Mouse (Mus musculus): ENCODE measurements at regions not wholly inside any gene's neighbourhood (a gene's known extent, or its start where the extent isn't known, plus 50 kb on each side); places are given as distances from the start of the nearest gene placed in this dataset.

DNA sequence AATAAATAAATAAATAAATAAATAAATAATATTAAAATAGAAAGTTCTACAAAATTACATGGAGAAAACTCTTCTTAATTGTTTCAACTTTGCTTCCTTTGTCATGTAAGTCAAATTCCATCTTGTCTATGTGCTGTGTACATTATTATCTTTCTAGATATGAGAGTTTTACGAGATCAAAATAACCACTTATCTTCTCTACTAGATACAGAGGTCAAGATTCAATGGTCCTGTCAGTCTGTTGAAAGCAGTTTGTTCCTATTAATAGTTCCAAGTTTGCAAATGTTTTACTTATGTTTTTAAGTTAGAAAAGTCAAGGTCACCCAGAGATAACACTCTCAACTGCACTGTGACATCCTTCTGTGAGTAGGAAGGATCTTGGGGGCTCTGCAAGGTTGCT, 650.1 kb upstream of the Cited2 start:
- no peak overlapping the region for H3K27ac ChIP-seq
- no peaks in the 10 kb centered on the region for H3K36me3 ChIP-seq
- H3K4me3 ChIP-seq (replicated peaks) = no peak overlapping the region
- no peak for ATAC-seq
- H3K9me3 ChIP-seq = no peaks in the 10 kb centered on the region
- H3K4me2 ChIP-seq (replicated peaks) = no peak overlapping the region
- WGBS = 98% methylated on average over 1 of the region's 1 CpGs
- H3K27me3 ChIP-seq = no peaks in the 10 kb centered on the region
- H3K9ac ChIP-seq (replicated peaks) = no peak overlapping the region
- H3K4me1 ChIP-seq (replicated peaks) = peaks cover 16% of the 10 kb centered on the region

DNA sequence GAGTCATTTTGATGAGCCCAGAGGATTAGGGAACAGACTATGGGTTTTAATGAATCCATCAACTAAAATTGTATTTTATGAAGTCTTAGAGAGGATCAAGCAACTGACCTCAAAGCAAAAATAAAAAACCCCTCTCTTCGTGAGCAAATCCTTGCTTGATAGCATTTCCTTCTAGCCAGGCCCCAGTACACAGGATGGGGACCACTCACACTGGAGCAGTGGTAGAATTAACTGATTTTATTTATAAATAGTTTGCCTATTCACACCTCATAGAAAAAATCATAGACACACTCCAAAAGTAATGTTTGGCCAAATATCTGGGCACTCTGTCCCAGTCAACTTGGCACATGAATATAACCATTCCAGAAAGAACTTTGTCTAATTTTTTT, 649.0 kb upstream of the Cited2 start:
- no peak overlapping the region for H3K27ac ChIP-seq
- no peaks in the 10 kb centered on the region for H3K9me3 ChIP-seq
- no peak overlapping the region for H3K4me2 ChIP-seq (replicated peaks)
- H3K4me3 ChIP-seq (replicated peaks) = no peak overlapping the region
- peaks cover 16% of the 10 kb centered on the region for H3K4me1 ChIP-seq (replicated peaks)
- 14% methylated on average over 1 of the region's 1 CpGs for WGBS
- H3K9ac ChIP-seq (replicated peaks) = no peak overlapping the region
- ATAC-seq = no peak
- H3K27me3 ChIP-seq = no peaks in the 10 kb centered on the region
- H3K36me3 ChIP-seq = no peaks in the 10 kb centered on the region

DNA sequence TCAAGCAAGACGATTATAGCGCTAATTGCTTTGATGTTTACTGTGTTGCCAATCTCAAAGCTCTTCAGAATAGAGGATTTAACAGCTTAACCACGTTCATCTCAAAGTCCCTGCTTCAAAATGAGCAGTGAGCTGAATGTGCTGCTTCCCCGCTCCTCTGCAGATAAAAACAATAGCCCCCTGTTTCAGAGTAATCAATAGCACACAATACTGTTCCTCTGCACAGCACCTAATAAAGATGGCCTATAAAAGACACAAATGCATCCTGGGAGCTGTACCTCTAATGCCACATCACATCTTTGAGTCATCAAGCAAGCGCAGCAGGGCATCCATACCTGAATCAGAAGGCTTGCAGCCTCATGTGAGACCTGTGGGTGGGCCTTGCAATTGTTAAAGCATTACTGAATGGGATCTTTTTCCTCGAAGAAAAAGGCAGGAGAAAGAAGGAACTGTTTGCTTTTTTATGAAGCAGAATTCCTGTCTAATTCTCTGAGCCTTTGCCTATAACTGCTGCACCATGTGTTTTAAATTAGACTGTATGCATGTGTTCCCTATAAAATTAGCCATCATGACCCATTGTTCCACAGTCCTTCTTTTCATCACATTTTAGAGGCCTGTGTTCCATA, 648.5 kb upstream of the Cited2 start:
- H3K4me2 ChIP-seq (replicated peaks) = no peak overlapping the region
- peak overlapping the region; percentile 58; the same call in 1 of the 2 replicates for H3K27ac ChIP-seq
- no peaks in the 10 kb centered on the region for H3K27me3 ChIP-seq
- WGBS = 24% methylated on average over 6 of the region's 6 CpGs
- H3K4me1 ChIP-seq (replicated peaks) = peaks cover 16% of the 10 kb centered on the region
- H3K4me3 ChIP-seq (replicated peaks) = no peak overlapping the region
- no peak overlapping the region for H3K9ac ChIP-seq (replicated peaks)
- H3K9me3 ChIP-seq = no peaks in the 10 kb centered on the region
- peak; percentile 63; the same call in 1 of the 2 replicates for ATAC-seq
- no peaks in the 10 kb centered on the region for H3K36me3 ChIP-seq

DNA sequence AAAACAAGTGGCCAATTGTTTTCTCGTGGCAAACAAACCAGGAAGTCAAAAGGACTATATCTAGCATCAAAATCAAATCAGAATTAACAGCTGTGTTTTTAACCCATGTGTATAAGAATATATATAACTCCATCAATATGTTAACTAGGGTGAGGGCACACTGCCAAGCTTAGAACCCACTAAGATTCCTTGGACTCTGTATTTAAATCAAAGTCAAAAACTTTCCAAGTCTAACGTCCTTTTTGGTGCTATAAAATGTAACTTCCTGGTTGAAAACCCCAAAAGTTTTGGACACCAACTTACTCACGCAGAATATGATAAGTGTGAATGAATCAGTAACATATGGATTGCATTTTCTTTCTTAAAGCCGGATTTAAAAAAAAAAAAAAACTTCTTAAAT, 647.9 kb upstream of the Cited2 start:
- WGBS = 71% methylated on average over 4 of the region's 4 CpGs
- no peaks in the 10 kb centered on the region for H3K27me3 ChIP-seq
- no peak for ATAC-seq
- no peak overlapping the region for H3K9ac ChIP-seq (replicated peaks)
- H3K4me1 ChIP-seq (replicated peaks) = peaks cover 16% of the 10 kb centered on the region
- no peak overlapping the region for H3K27ac ChIP-seq
- H3K36me3 ChIP-seq = no peaks in the 10 kb centered on the region
- H3K4me3 ChIP-seq (replicated peaks) = no peak overlapping the region
- no peak overlapping the region for H3K4me2 ChIP-seq (replicated peaks)
- H3K9me3 ChIP-seq = no peaks in the 10 kb centered on the region

DNA sequence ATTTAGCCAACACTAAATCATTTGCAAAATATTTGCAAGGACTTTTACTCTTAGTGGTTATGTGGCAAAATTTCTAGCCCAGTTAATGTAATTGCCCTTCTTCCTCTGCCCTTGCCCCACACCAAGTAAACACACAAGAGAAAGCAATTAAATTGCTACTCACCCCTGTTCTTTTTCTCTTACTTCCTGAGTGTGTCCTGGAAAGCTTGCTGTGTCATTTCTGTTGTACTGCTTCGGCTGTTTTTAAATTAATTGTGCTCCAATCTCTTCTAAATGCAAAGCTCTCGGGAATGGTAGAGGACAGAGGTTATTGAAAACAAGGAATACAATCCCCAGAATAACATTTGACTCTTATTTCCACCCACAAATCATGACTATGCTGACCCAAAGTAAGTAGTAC, 647.4 kb upstream of the Cited2 start:
- Histone ChIP-seq H3K36me3 (no peaks in the 10 kb centered on the region), H3K27ac (no peak overlapping the region), H3K9ac (replicated peaks) (no peak overlapping the region), H3K9me3 (no peaks in the 10 kb centered on the region), H3K4me3 (replicated peaks) (no peak overlapping the region), H3K4me2 (replicated peaks) (no peak overlapping the region), H3K4me1 (replicated peaks) (peaks cover 16% of the 10 kb centered on the region), H3K27me3 (no peaks in the 10 kb centered on the region)
- 23% methylated on average over 2 of the region's 2 CpGs for WGBS
- no peak for ATAC-seq

DNA sequence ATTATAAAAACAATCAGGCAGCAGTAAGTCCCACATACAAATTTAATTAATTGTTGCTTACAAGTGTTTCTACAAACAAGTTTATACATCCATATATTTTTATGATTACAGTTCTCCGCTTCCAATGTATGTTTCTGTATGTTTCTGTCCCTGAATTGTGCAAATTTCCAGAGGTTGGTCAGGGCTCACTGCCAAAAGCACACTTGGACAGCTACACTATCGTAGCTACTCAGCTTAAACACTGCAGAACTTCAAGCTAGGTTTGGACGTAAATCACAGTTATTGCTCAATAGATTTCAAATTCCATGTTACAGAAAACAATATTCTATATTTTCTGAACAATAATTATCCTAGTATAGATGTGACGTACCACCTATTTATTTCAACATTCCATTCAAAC, 646.8 kb upstream of the Cited2 start:
- peaks cover 16% of the 10 kb centered on the region for H3K4me1 ChIP-seq (replicated peaks)
- H3K9ac ChIP-seq (replicated peaks) = no peak overlapping the region
- no peak for ATAC-seq
- H3K4me3 ChIP-seq (replicated peaks) = no peak overlapping the region
- H3K4me2 ChIP-seq (replicated peaks) = no peak overlapping the region
- no peaks in the 10 kb centered on the region for H3K9me3 ChIP-seq
- H3K27me3 ChIP-seq = no peaks in the 10 kb centered on the region
- WGBS = 79% methylated on average over 4 of the region's 4 CpGs
- H3K27ac ChIP-seq = no peak overlapping the region
- H3K36me3 ChIP-seq = no peaks in the 10 kb centered on the region

DNA sequence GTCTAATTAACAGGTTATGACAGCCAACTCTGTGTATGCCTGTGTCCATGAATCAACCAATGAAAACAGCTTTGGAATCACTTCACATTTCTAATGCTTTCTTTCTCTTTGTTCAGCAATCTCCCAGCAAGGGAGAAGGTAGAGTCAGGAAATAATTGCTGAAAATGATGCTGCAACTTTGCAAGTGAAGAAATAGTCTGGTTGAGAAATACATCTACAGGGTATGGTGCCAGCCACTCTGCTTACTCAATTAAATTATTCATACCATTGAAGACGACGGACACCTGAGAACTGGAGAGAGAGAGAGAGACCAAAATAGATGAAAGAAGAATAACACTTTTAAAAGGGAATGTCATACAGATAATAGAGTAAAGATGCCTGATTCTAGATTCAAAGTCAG, 645.4 kb upstream of the Cited2 start:
- Histone ChIP-seq H3K4me3 (replicated peaks) (no peak overlapping the region), H3K9me3 (no peaks in the 10 kb centered on the region), H3K36me3 (no peaks in the 10 kb centered on the region), H3K9ac (replicated peaks) (no peak overlapping the region), H3K4me1 (replicated peaks) (peaks cover 16% of the 10 kb centered on the region), H3K27ac (no peak overlapping the region), H3K27me3 (no peaks in the 10 kb centered on the region), H3K4me2 (replicated peaks) (no peak overlapping the region)
- no peak for ATAC-seq
- WGBS = 85% methylated on average over 2 of the region's 2 CpGs

DNA sequence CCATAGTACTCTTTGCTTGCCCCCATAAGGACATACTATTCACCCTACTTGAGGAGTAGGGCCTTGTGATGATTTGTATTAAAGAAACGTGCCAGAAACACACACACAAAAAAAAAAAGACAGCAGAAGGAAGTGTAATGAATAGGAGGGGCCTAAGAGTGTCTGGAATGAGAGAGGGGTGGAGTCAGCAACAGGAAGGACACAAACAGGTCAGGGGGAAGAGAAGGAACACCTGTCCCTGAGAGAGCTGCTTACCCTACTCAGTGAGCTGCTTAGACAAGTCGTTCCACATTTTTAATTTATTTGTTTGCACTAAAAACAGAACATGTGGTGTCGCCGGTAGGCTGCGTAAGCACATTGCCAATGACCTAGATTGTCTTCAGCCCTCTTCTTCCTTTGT, 642.2 kb upstream of the Cited2 start:
- ATAC-seq = no peak
- no peaks in the 10 kb centered on the region for H3K4me1 ChIP-seq (replicated peaks)
- no peaks in the 10 kb centered on the region for H3K27me3 ChIP-seq
- 82% methylated on average over 5 of the region's 5 CpGs for WGBS
- H3K27ac ChIP-seq = no peak overlapping the region
- H3K9ac ChIP-seq (replicated peaks) = no peak overlapping the region
- no peaks in the 10 kb centered on the region for H3K36me3 ChIP-seq
- no peak overlapping the region for H3K4me3 ChIP-seq (replicated peaks)
- no peak overlapping the region for H3K4me2 ChIP-seq (replicated peaks)
- no peaks in the 10 kb centered on the region for H3K9me3 ChIP-seq

DNA sequence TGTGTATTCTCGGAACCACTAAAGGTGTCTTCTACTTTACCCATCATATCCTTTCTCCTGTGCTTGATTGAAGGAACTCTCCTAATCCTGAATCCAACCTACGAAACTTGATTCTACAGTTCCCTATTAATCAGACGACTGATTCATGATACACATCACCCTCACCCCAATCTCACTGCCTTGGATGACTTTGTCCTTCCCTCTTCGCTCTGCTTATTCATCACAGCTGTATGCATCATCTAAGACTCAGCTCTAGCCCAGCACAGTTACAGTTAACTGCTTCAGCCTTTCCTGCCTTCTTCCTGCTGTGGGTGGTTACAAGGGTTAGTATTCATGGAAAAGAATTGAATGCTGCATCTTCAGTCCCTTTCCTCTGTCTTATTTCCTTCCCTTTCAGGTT, 640.1 kb upstream of the Cited2 start:
- Histone ChIP-seq H3K4me1 (replicated peaks) (no peaks in the 10 kb centered on the region), H3K36me3 (no peaks in the 10 kb centered on the region), H3K27ac (no peak overlapping the region), H3K4me3 (replicated peaks) (no peak overlapping the region), H3K4me2 (replicated peaks) (no peak overlapping the region), H3K9me3 (no peaks in the 10 kb centered on the region), H3K9ac (replicated peaks) (no peak overlapping the region), H3K27me3 (no peaks in the 10 kb centered on the region)
- no peak for ATAC-seq
- 88% methylated on average over 4 of the region's 4 CpGs for WGBS

DNA sequence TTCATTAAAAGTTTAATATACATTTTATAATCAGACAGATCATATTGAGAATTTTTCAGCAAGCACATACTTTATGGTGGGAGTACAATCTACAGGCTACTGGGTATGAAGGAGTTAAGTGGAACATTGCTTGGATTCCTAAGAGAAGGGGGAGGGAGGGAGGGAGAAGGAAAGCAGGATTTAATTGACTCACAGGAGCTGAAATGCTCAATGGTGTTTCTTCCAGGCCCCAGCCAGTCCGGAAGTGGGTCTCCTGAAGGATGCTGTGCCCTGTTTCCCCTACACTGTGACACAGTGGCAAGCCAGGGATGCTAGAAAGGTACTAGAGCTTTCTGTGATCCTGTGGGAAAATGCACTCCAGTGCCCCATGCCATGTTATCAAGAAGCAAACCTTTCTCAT, 621.0 kb upstream of the Cited2 start:
- WGBS = 0% methylated on average over 1 of the region's 1 CpGs
- Histone ChIP-seq H3K27me3 (no peaks in the 10 kb centered on the region), H3K9me3 (no peaks in the 10 kb centered on the region), H3K4me2 (replicated peaks) (no peak overlapping the region), H3K36me3 (no peaks in the 10 kb centered on the region), H3K9ac (replicated peaks) (no peak overlapping the region), H3K4me3 (replicated peaks) (no peak overlapping the region), H3K27ac (no peak overlapping the region), H3K4me1 (replicated peaks) (peaks cover 12% of the 10 kb centered on the region)
- ATAC-seq = peak; percentile 48; the same call in 1 of the 2 replicates

DNA sequence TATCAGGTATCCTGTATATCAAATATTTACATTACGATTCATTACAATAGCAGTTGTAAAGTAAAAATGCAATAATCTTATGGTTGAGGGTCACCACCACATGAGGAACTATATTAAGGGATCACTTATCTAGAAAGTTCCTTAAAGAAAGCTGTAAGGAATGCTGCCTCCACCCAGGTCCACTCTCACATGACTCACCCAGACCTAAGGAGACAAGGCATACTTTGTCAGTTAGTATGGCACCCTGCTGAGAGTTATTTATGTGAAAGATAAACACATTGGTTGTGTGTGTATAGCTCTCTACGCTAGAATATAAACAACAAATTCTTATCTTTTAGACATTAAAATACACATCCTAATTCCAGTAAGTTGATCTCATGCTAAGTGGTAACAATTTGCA, 619.6 kb upstream of the Cited2 start:
- H3K4me3 ChIP-seq (replicated peaks) = no peak overlapping the region
- ATAC-seq = no peak
- H3K4me1 ChIP-seq (replicated peaks) = peaks cover 12% of the 10 kb centered on the region
- H3K27ac ChIP-seq = no peak overlapping the region
- H3K36me3 ChIP-seq = no peaks in the 10 kb centered on the region
- H3K4me2 ChIP-seq (replicated peaks) = no peak overlapping the region
- WGBS = 89% methylated on average over 2 of the region's 2 CpGs
- no peaks in the 10 kb centered on the region for H3K9me3 ChIP-seq
- no peak overlapping the region for H3K9ac ChIP-seq (replicated peaks)
- no peaks in the 10 kb centered on the region for H3K27me3 ChIP-seq

DNA sequence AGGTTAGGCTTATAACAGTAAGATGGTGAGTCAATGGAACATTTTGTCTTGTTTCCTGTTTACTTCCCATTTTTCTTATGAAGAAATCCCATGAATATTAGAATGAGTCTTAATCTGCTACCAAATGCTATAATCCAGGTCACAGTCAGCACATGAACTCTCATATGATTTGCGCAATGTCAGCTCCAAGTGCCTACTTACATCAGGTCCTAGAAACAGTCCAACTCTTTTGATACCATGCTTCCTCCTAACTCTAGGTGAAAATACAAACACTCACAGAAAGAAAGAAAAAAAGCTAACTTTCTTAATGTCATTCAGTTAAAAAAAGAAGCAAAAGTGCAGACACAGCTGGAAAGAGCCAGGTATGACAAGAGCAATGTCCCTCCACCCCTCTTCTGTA, 616.2 kb upstream of the Cited2 start:
- WGBS = 94% methylated on average over 1 of the region's 1 CpGs
- no peak for ATAC-seq
- Histone ChIP-seq H3K9me3 (no peaks in the 10 kb centered on the region), H3K4me3 (replicated peaks) (no peak overlapping the region), H3K27me3 (no peaks in the 10 kb centered on the region), H3K36me3 (no peaks in the 10 kb centered on the region), H3K4me2 (replicated peaks) (no peak overlapping the region), H3K27ac (no peak overlapping the region), H3K9ac (replicated peaks) (no peak overlapping the region), H3K4me1 (replicated peaks) (peaks cover 5% of the 10 kb centered on the region)

DNA sequence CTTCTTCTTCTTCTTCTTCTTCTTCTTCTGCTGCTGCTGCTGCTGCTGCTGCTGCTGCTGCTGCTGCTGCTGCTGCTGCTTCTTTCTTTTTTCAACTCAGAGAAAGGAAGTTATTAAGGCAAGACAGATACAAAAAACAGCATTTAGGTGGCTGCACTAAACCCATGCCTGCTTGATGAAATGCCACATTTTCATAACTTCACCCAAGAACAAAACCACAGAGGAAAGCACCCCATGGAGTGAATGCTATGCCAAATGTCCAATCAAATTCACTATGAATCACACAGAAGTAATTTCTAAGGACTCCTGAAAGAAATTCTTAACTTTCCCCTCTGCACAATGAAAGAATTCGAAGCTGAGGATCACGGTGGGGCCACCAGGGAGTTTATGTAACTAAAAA, 611.9 kb upstream of the Cited2 start:
- Histone ChIP-seq H3K9ac (replicated peaks) (no peak overlapping the region), H3K9me3 (no peaks in the 10 kb centered on the region), H3K4me1 (replicated peaks) (no peaks in the 10 kb centered on the region), H3K27me3 (no peaks in the 10 kb centered on the region), H3K36me3 (no peaks in the 10 kb centered on the region), H3K4me3 (replicated peaks) (no peak overlapping the region), H3K4me2 (replicated peaks) (no peak overlapping the region), H3K27ac (no peak overlapping the region)
- no peak for ATAC-seq
- WGBS = 73% methylated on average over 2 of the region's 2 CpGs
